25 mouse cellular contexts compared by ENCODE assay signal in genomic region chr2:127748316-127748715, GRCm38 (mm10). TPM values are rescaled to one million over a fixed set of nuclear protein-coding genes. Genes with fewer than 3 reads are reported as not detected.
"Had no signal": no experiment of that assay in that cellular context is flagged by ENCODE, and none has a peak within 500 bp of the region (broad histone marks: within the 10 kb centered on the region; RNA-seq: fewer than 3 reads in every experiment).

No protein-coding gene starts in this region.

- ATAC-seq: hindbrain, postnatal 0 days; intestine, embryonic 16.5 days had no signal

- H3K27me3 ChIP-seq: heart, embryonic 12.5 days; hindbrain, embryonic 13.5 days; hindbrain, embryonic 15.5 days; kidney, embryonic 15.5 days; limb, embryonic 12.5 days; liver, embryonic 13.5 days had no signal

- H3K9me3 ChIP-seq: heart, embryonic 12.5 days; hindbrain, embryonic 13.5 days; hindbrain, embryonic 15.5 days; kidney, embryonic 15.5 days; limb, embryonic 10.5 days; limb, embryonic 12.5 days; liver, embryonic 13.5 days had no signal

- H3K4me1 ChIP-seq: heart, embryonic 12.5 days; hindbrain, embryonic 13.5 days; hindbrain, embryonic 15.5 days; kidney, embryonic 15.5 days; limb, embryonic 12.5 days; liver, embryonic 13.5 days had no signal

- H3K27ac ChIP-seq: hindbrain, embryonic 13.5 days; hindbrain, embryonic 15.5 days; hindbrain, postnatal 0 days; kidney, embryonic 15.5 days; kidney, postnatal 0 days; layer of hippocampus, adult 2 months; left cerebral cortex, adult 2 months; limb, embryonic 10.5 days; limb, embryonic 12.5 days; liver, embryonic 13.5 days had no signal

- DNase-seq: gastrocnemius, postnatal 14 days; gastrocnemius, postnatal 36 days; heart, adult 18-20 months; heart, postnatal 14 days; heart, postnatal 36 days; kidney, adult 11 months; kidney, adult 2 months; kidney, adult 9 months; kidney, postnatal 14 days; kidney, postnatal 36 days; liver; liver, embryonic 13.5 days had no signal

- H3K4me2 ChIP-seq: heart, embryonic 12.5 days; hindbrain, embryonic 13.5 days; hindbrain, embryonic 15.5 days; kidney, embryonic 15.5 days; limb, embryonic 12.5 days; liver, embryonic 11.5 days; liver, embryonic 13.5 days had no signal

- H3K4me3 ChIP-seq: heart, embryonic 12.5 days; hindbrain, embryonic 13.5 days; hindbrain, embryonic 15.5 days; kidney, embryonic 15.5 days; layer of hippocampus, adult 2 months; left cerebral cortex, adult 2 months; limb, embryonic 10.5 days; limb, embryonic 12.5 days; liver, embryonic 13.5 days had no signal

- H3K9ac ChIP-seq: heart, embryonic 12.5 days; hindbrain, embryonic 13.5 days; hindbrain, embryonic 15.5 days; kidney, embryonic 15.5 days; limb, embryonic 12.5 days; liver, embryonic 13.5 days had no signal

- H3K36me3 ChIP-seq: heart, embryonic 12.5 days; kidney, embryonic 15.5 days; liver, embryonic 13.5 days had no signal

RNA-seq across cellular contexts. Expression of gene Mall, which starts 18.6 kb away (rescaled TPM):
- total RNA-seq: hematopoietic stem cell, adult 5-6 weeks had no signal
